Mouse (Mus musculus) midbrain, postnatal 0 days (tissue): Measurements from ENCODE around the gene Mettl17. TPM values are rescaled to one million over a fixed set of nuclear protein-coding genes. Genes with fewer than 3 reads are reported as not detected.

Source experiments
- ATAC-seq: fragments of 200-750 bp; cut with Nextera tagmentation; 2 replicates; pipeline ENCODE4 v1.8.0; 2017; ENCODE audit warnings: moderate number of reproducible peaks, mild to moderate bottlenecking, moderate TSS enrichment, moderate library complexity; ENCODE audit not compliant: low FRiP score
- DNase-seq: peaks from one replicate; pipeline ENCODE4 v3.0.0-alpha.2; 2015; ENCODE audit warnings: low spot score
- H3K27ac ChIP-seq: fragments of 300-500 bp; sonication (generic); 2 replicates; pipeline ENCODE4 v1.5.1; 2014; ENCODE audit warnings: low read depth, mild to moderate bottlenecking, low read length, mixed read lengths
- H3K27me3 ChIP-seq: fragments of 300-500 bp; sonication (generic); 2 replicates; pipeline ENCODE4 v1.6.1; 2014; ENCODE audit warnings: low read length, control low read depth, mixed read lengths; ENCODE audit not compliant: insufficient read depth
- H3K36me3 ChIP-seq: fragments of 300-500 bp; sonication (generic); 2 replicates; pipeline ENCODE4 v1.6.1; 2014; ENCODE audit warnings: low read length, control low read depth, mixed read lengths; ENCODE audit not compliant: insufficient read depth
- H3K4me1 ChIP-seq: fragments of 300-500 bp; sonication (generic); 2 replicates; pipeline ENCODE4 v1.6.1; 2014; ENCODE audit warnings: mild to moderate bottlenecking, control low read depth, antibody characterized with exemption, low read length, mixed read lengths; ENCODE audit not compliant: insufficient read depth
- H3K4me2 ChIP-seq: fragments of 300-500 bp; sonication (generic); 2 replicates; pipeline ENCODE4 v1.6.1; 2014; ENCODE audit warnings: low read depth, mild to moderate bottlenecking, low read length, mixed read lengths; ENCODE audit not compliant: poor library complexity, severe bottlenecking
- H3K4me3 ChIP-seq: fragments of 300-500 bp; sonication (generic); 2 replicates; pipeline ENCODE4 v1.5.1; 2014; ENCODE audit warnings: low read depth, mild to moderate bottlenecking, low read length, moderate library complexity
- H3K9ac ChIP-seq: fragments of 300-500 bp; sonication (generic); replicated peaks from 2 replicates; pipeline ENCODE4 v1.6.1; 2014; ENCODE audit warnings: mild to moderate bottlenecking, low read length, moderate library complexity, mixed read lengths; ENCODE audit not compliant: poor library complexity, severe bottlenecking
- H3K9me3 ChIP-seq: fragments of 300-500 bp; sonication (generic); 2 replicates; pipeline ENCODE4 v1.6.1; 2016; ENCODE audit warnings: low read length, control low read depth
- CTCF ChIP-seq: IDR thresholded peaks from 2 replicates; pipeline ENCODE4 v1.5.1; 2016; ENCODE audit warnings: antibody characterized with exemption, mild to moderate bottlenecking
- WGBS: fragments of 180-500 bp; shearing (Covaris S2); extraction: QIAGEN DNeasy Blood & Tissue Kit; methylation state at CpG from one replicate; pipeline ENCODE4 v1.1.7; 2014; 5-methylcytosine and 5-hydroxymethylcytosine counted together
- polyA plus RNA-seq: library from polyadenylated mRNA; unstranded; fragments of >200 nt; fragmentation: Nextera tagmentation; extraction: Ambion mirVana; gene quantifications from 2 replicates; pipeline ENCODE4 v1.2.1, GENCODE M21; 2015
- total RNA-seq: library from RNA; depleted of rRNA; stranded (reverse); fragments of >200 nt; gene quantifications from 2 replicates; pipeline ENCODE4 v1.2.3, GENCODE M21; 2014

Mettl17 gene
- total and polyA plus RNA-seq, 2 experiments from 2014 or later = 71.6 to 91.4 TPM

- H3K27ac ChIP-seq = no peak overlapping the region
- no peak overlapping the region for H3K4me3 ChIP-seq
- no peaks in the 10 kb centered on the region for H3K4me1 ChIP-seq
- peak; percentile 94 for TF ChIP-seq CTCF
- H3K4me2 ChIP-seq = no peak overlapping the region
- H3K27me3 ChIP-seq = no peaks in the 10 kb centered on the region
- DNase-seq (peak; percentile 85), ATAC-seq (peak; percentile 75)
- no peaks in the 10 kb centered on the region for H3K9me3 ChIP-seq
- WGBS = 60% methylated on average over 9 of the region's 9 CpGs
- H3K36me3 ChIP-seq = peaks cover 9% of the 10 kb centered on the region
- H3K9ac ChIP-seq = no peak overlapping the region
Observed at GRCm38 (mm10) chr14:51902806-51903710, 18.4 kb downstream of the Mettl17 start.

GRCm38 (mm10) chr14:51903782-51904181 lies 19.1 kb downstream of the Mettl17 start:
- WGBS = 96% methylated on average over 9 of the region's 9 CpGs
- H3K27ac ChIP-seq = no peak overlapping the region
- no peak overlapping the region for H3K4me3 ChIP-seq
- H3K4me1 ChIP-seq = no peaks in the 10 kb centered on the region
- no peaks in the 10 kb centered on the region for H3K9me3 ChIP-seq
- ATAC-seq (peak; percentile 22; the same call in 1 of the 2 replicates), DNase-seq (no peak)
- H3K4me2 ChIP-seq = no peak overlapping the region
- peaks cover 14% of the 10 kb centered on the region for H3K36me3 ChIP-seq
- H3K27me3 ChIP-seq = no peaks in the 10 kb centered on the region
- TF ChIP-seq CTCF = no peak
- no peak overlapping the region for H3K9ac ChIP-seq

- Histone ChIP-seq H3K4me2 (no peak overlapping the region), H3K9me3 (no peaks in the 10 kb centered on the region), H3K4me1 (no peaks in the 10 kb centered on the region), H3K27ac (no peak overlapping the region), H3K36me3 (peaks cover 20% of the 10 kb centered on the region), H3K27me3 (no peaks in the 10 kb centered on the region), H3K9ac (no peak overlapping the region), H3K4me3 (no peak overlapping the region)
- ATAC-seq = 0 out of 2 replicates have a peak, but pooled peaks have one; percentile 21
- DNase-seq = peak; percentile 33
- TF ChIP-seq CTCF = peak; percentile 64
- 64% methylated on average over 7 of the region's 7 CpGs for WGBS
Observed at GRCm38 (mm10) chr14:51904706-51905105, 20.1 kb downstream of the Mettl17 start.

- DNase-seq (no peak), ATAC-seq (no peak)
- 92% methylated on average over 11 of the region's 11 CpGs for WGBS
- Histone ChIP-seq H3K4me2 (no peak overlapping the region), H3K4me3 (no peak overlapping the region), H3K27ac (no peak overlapping the region), H3K4me1 (no peaks in the 10 kb centered on the region), H3K9ac (no peak overlapping the region), H3K36me3 (peaks cover 23% of the 10 kb centered on the region), H3K27me3 (no peaks in the 10 kb centered on the region), H3K9me3 (no peaks in the 10 kb centered on the region)
- no peak for TF ChIP-seq CTCF
Observed at GRCm38 (mm10) chr14:51906102-51906501, 21.5 kb downstream of the Mettl17 start.

GRCm38 (mm10) chr14:51911301-51911700 lies 26.7 kb downstream of the Mettl17 start:
- peaks cover 23% of the 10 kb centered on the region for H3K36me3 ChIP-seq
- H3K27ac ChIP-seq = no peak overlapping the region
- H3K9ac ChIP-seq = no peak overlapping the region
- peak overlapping the region; percentile 96; the same call in 1 of the 2 replicates for H3K4me2 ChIP-seq
- peak overlapping the region; percentile 23 for H3K4me3 ChIP-seq
- TF ChIP-seq CTCF = no peak
- no peaks in the 10 kb centered on the region; the same call in 1 of the 2 replicates for H3K4me1 ChIP-seq
- DNase-seq (no peak), ATAC-seq (no peak)
- no peaks in the 10 kb centered on the region for H3K27me3 ChIP-seq
- H3K9me3 ChIP-seq = no peaks in the 10 kb centered on the region
- 78% methylated on average over 10 of the region's 10 CpGs for WGBS
